Mouse (Mus musculus) kidney, adult 8-10 months (tissue): ENCODE data around the gene Olfr1113.
"Not testable (repeated sequence)": the region's sequence is repeated elsewhere in the genome, so short reads cannot be mapped to it uniquely, and the experiment has no call there.

Source experiments
- DNase-seq, 2 experiments: peaks; one replicate each; pipeline ENCODE4 v3.0.0; 2022

Olfr1113 gene

GRCm38 (mm10) chr2:87208670-87209069 is at the start of gene Olfr1113:
Gene Olfr1113 (plus strand): TSS chr2:87208970.
- DNase-seq, result no peak

DNA sequence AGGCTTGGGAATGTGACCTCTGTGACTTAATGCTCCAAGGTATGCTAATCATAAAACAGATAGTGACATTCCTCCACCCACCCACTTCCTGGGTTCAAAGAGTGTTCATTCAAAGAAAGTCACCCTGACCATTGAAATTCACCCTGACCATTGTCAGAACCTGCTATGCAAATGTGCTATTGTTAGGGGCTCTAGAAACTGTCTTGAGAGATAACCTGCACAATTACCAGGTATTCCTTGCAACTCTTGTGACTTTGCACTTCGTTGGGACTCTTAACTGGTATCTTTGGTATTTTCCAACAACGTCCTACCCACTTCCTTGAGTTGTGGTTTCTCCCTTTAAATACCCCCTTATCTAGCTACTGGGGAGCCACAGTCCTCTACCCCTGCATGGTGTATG is 41.0 kb upstream of the Olfr1113 start:
- DNase-seq, result not testable (repeated sequence)

DNA sequence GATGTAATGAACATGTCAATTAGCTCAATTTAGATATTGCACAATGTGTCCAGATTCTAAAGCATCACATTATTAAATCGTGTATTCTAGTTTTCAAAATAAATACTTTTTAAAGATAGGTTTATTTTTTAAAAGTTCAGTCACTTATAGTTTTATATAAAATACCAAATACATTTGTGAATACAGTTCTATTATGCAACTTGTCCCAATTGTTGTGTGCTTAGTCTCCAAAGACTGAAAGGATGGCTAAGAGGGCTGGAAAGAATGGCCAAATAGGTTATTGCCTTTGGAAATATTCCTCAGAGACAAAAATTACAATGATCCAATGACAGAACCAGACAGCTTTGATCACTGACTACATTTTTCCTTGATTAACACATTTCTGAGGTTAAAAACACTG is 21.3 kb upstream of the Olfr1113 start, which contains the start of gene Olfr1112:
Gene Olfr1112, plus strand, starts transcription at position 301 of the 400 bp plus-strand sequence.
- no peak for DNase-seq

DNA sequence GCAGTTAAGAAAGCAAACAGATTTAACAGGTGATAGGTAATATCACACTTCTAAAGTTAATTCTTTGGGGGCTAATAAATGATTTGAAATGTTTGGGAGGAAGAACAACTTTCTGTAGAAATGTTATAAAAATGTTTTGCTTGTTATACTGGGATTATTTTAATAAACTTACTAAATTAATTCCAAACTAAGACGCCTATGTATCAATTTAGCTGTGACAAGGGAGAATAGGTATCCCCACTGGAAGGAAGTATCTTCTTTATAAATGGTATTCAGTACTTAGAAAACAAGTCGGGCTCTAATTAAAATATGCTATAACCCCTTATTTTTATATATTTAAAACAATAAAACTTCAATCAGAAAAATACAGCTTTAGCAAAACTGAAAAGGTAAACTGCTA is 38.9 kb downstream of the Olfr1113 start, which contains the start of gene Olfr1115:
Gene Olfr1115, plus strand, starts transcription at position 301 of the 400 bp plus-strand sequence.
- DNase-seq, result no peak
